Mouse (Mus musculus) urinary bladder, adult 2 months (tissue): ENCODE results near the gene Qpctl. TPM values are rescaled to one million over a fixed set of nuclear protein-coding genes. Genes with fewer than 3 reads are reported as not detected.

Source experiments
- DNase-seq: peaks from one replicate; pipeline ENCODE4 v3.0.0; 2022; ENCODE audit warnings: low spot score
- polyA plus RNA-seq: library from polyadenylated mRNA; depleted of rRNA; stranded (reverse); fragments of >200 nt; gene quantifications from 2 replicates; pipeline ENCODE4 v1.2.3, GENCODE M21; 2012

Gene Qpctl
- polyA plus RNA-seq, 1 experiment = 11.1 TPM

- no peak for DNase-seq
Measured at GRCm38 (mm10) chr7:19121686-19122085, 27.4 kb downstream of the Qpctl start.

- DNase-seq = peak; percentile 81
Measured at GRCm38 (mm10) chr7:19119631-19120429, 29.3 kb downstream of the Qpctl start, which contains the start of gene Fbxo46. Gene Fbxo46 (plus strand): TSS chr7:19119859.

DNA sequence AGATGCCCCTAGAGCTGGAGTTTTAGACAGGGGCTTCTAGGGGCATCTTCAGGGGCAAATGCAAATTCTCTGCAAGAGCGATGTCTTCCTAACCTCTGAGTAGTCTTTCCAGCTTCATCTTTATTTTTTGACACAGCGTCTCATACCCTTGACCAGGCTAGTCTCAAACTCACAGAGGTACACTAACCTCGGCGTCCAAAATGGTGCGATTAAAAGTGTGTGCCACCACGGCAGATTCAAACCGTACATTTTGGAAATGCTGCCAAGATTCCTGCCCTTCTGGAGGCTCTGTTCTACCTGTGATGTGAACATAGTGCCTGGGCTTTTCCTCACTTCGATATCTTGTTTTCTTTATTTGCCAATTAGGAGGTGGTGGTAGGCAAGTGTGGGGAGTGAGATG lies 30.0 kb downstream of the Qpctl start:
- no peak for DNase-seq

GRCm38 (mm10) chr7:19118028-19118771 lies 30.9 kb downstream of the Qpctl start, which contains the start of gene Gm4969:
Gene Gm4969 (minus strand): TSS chr7:19118368.
- peak; percentile 47 for DNase-seq

GRCm38 (mm10) chr7:19109565-19109964 lies 39.5 kb downstream of the Qpctl start:
- no peak for DNase-seq

GRCm38 (mm10) chr7:19107436-19107835 lies 41.7 kb downstream of the Qpctl start:
- DNase-seq = no peak

- DNase-seq = no peak
Measured at GRCm38 (mm10) chr7:19104486-19104885, 44.6 kb downstream of the Qpctl start.

- DNase-seq = no peak
Measured at GRCm38 (mm10) chr7:19103741-19104140, 45.4 kb downstream of the Qpctl start.

DNA sequence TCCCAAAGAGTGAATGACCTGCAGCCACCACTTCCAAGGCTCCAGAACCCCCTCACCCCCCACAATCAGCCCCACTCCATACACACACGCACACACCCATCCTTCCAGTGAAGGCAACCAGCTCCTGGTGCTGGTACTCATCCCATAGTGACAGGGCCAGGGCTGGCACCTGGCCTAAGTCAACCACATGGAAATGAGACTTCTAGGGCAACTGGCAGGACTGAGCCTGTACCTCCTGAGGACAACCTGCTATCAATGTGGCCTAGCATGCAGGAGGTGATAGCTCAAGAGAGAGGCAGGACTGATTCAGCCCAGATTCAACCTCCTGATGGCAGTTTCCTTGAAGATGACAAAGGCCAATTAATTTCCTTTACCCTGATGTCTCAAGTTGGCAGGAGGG lies 48.8 kb downstream of the Qpctl start:
- no peak for DNase-seq

DNA sequence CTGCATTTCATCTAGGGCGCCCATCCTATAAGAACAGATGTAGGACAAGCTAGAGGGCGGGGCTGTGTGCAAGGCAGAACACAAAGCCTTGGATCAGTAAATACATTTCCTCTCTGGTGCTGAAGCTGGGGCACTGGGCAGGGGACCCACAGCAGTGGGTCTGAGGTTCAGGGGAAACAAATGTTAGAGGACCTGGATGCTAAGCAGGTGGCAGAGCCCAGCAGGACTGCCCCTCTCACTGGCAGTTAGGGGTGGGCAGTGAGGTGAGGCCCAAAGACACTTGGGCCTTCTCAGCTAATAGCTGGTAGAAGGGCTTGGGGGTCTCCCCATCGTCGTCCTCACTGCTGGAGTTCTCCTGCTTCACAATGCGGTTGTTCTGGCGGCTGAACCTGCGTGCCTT lies 50.3 kb downstream of the Qpctl start:
- DNase-seq = no peak

GRCm38 (mm10) chr7:19097863-19098262 lies 51.2 kb downstream of the Qpctl start:
- no peak for DNase-seq

DNA sequence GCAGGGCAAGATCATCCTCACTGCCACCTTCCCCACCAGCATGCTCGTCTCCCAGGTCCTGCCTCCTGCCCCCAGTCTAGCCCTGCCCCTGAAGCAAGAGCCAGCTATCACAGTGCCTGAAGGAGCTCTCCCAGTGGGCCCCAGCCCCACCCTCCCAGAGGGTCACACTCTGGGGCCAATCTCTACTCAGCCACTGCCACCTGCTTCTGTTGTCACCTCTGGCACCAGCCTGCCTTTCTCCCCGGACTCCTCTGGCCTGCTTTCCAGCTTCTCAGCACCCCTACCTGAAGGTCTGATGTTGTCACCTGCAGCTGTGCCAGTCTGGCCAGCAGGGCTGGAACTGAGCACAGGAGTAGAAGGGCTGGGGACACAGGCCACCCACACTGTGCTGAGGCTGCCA lies 51.9 kb downstream of the Qpctl start:
- no peak for DNase-seq

DNA sequence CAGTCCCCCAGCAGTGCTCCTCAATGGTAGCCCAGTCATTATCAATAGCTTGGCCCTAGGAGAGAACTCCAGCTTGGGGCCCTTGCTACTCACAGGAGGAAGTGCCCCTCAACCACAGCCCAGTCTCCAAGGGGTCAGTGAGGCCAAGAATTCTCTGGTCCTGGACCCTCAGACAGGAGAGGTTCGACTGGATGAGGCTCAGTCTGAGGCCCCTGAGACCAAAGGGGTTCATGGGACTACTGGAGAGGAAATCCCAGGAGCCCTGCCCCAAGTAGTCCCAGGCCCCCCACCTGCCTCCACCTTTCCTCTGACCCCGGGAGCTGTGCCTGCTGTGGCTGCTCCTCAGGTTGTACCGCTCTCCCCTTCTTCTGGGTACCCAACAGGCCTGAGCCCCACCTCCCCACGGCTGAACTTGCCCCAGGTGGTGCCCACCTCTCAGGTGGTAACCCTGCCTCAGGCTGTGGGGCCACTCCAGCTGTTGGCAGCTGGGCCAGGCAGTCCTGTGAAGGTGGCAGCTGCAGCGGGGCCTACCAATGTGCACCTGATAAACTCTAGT lies 52.6 kb downstream of the Qpctl start:
- DNase-seq = no peak

DNA sequence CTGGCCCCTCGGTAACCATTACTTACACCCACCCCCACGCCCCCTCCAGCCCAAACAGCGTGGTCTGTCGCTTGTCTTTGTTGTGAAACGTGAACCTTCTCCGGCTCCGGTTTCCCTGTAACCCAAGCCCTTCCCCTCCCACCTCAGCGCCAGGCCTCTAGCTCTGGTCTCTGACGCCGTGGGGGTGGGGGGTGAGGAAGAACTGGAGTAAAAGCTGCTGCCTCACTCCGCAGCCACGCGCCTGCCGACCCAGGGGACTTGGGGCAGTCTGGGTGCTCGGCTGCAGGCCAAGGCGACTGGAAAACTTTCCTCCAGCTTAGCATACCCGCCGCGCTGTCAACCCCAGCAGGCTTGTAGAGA lies 53.4 kb downstream of the Qpctl start:
- no peak for DNase-seq

DNA sequence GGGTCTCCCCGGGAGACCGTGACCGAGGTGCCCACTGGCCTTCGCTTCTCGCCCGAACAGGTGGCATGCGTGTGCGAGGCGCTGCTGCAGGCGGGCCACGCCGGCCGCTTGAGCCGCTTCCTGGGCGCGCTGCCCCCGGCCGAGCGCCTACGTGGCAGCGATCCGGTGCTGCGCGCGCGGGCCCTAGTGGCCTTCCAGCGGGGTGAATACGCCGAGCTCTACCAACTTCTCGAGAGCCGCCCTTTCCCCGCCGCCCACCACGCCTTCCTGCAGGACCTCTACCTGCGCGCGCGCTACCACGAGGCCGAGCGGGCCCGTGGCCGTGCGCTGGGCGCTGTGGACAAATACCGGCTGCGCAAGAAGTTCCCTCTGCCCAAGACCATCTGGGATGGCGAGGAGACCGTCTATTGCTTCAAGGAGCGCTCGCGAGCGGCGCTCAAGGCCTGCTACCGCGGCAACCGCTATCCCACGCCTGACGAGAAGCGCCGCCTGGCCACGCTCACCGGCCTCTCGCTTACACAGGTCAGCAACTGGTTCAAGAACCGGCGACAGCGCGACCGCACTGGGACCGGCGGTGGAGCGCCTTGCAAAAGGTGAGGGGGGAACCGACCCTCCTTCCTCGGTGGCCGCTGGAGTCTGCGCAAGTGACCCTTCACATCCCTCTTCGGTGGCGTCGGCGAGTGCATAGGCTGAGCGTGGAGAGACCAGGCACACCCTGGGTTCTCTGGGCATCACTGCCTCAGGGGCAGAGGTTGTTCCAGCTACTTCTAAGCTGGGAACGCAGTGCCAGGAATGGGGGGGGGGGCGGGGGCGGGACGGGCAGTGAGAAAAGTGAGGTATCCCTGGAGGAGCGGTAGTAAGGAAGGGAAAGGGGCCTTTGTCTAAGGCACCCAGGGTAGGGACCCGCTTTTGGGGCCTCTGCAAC lies 54.0 kb downstream of the Qpctl start:
- DNase-seq = peak; percentile 70

DNA sequence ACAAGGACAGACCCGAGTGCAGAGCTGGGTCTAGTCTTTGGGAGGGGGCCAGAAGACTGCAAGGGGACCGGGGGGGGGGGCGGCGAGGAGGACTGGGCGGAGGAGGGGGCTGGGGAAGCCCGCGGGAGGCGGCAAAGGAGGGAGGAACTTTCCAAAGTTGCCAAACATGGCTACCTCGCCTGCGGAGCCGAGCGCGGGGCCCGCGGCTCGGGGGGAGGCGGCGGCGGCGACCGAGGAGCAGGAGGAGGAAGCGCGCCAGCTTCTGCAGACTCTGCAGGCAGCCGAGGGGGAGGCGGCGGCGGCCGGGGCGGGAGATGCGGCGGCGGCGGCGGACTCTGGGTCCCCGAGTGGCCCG lies 54.6 kb downstream of the Qpctl start, which contains the start of gene Six5:
Six5 (plus strand) TSS at position 124 of the 355 bp plus-strand sequence.
- DNase-seq = no peak

DNA sequence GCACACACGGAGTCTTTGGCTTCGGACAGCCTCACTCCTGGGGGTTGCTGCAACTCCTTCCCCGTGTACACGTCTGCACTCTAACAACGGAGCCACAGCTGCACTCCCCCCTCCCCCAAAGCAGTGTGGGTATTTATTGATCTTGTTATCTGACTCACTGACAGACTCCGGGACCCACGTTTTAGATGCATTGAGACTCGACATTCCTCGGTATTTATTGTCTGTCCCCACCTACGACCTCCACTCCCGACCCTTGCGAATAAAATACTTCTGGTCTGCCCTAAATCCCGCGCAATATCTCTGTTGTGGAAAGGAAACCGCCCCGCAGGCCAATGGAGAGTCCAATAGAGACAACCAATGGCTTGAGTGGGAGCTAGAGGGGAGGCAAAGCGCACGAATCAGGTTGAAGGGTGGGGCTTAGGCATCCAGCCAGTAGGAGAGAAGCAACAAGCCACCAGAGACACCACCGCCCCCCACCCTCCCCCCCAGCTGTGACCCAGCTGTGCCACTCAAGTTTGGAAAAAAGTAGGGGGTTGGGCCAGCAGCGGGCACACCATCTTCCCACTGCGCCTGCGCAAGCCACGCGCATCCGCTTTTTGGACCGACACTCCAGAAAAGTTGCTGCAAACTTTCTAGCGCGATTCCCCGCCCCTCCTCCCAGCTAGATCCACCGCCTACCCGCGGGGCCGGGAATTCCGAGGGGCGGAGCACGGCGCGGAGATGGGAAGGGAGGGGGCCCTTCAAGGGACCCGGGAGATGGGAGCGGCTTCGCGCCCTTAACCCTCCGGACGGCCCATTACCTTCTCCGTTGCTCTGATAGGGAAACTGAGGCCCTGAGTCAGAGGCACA lies 55.3 kb downstream of the Qpctl start:
- peak; percentile 89 for DNase-seq

DNA sequence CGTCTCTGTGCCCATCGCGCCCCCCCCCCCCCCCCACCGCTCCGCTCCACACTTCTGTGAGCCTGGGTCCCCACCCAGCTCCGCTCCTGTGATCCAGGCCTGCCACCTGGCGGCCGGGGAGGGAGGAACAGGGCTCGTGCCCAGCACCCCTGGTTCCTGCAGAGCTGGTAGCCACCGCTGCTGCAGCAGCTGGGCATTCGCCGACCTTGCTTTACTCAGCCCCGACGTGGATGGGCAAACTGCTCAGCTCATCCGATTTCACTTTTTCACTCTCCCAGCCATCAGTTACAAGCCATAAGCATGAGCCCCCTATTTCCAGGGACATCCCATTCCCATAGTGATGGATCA lies 55.9 kb downstream of the Qpctl start:
- peak; percentile 84 for DNase-seq

GRCm38 (mm10) chr7:19092381-19093173 lies 56.5 kb downstream of the Qpctl start:
- no peak for DNase-seq

GRCm38 (mm10) chr7:19091913-19092312 lies 57.2 kb downstream of the Qpctl start:
- DNase-seq = no peak
